Mouse (Mus musculus) Muller cell, postnatal 12 days (primary cell): ENCODE results near the gene Pten.

Experiments
- DNase-seq: peaks from one replicate; pipeline ENCODE4 v3.0.0-alpha.2; 2015; ENCODE audit errors: inconsistent ontology term

The Pten gene

DNA sequence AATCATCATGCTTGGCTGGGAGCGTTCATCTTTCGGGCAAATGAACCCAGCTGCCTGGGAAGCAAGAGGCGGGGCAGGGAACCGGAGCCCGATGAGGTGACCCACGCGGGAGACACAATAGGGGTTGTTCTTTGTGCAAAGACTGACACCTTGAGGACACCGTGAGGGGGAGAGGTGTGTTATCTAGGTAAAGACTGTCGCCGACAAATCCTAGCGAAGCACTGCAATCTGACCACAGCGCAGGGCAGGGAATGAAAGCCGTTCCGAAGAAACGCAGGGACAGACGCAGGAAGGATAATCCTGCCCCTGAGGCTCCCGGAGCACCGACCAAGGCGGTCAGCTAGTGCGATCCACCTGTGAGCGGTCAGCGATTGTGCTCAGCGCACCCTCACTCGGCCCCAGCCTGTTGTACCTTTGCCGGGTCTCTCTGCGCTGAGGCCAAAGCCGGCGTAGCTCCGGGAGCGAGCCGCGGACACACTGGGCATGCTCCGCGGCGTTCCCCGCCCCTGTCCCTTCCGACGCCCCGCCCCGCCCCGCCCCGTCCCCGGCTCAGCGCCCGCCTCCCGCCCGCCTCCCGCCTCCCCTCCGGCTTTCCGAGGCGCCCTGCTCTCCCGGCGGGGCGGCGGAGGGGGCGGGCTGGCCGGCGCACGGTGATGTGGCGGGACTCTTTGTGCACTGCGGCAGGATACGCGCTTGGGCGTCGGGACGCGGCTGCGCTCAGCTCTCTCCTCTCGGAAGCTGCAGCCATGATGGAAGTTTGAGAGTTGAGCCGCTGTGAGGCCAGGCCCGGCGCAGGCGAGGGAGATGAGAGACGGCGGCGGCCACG lies at the start of gene Pten:
Pten (plus strand) TSS at position 598 of the 826 bp plus-strand sequence.
- peak; percentile 98 for DNase-seq

DNA sequence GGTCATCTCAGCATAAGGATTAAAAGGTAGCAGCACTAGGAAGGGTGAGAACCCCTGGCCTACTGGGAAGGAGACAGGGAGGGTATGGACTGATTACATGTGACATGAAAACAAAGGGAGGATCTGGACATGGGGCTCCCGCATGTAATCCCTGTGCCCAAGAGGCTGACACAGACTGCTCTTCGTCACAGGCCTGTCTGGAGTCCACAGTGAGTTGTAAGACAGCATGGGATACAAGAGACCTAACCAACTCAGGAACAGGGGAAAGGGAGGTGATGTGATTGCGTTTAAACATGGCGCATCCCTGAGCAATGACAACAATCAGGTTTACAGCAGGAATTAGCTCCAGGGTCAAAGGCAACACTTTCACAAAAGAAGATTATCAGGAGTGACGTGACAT lies 48.3 kb upstream of the Pten start:
- no peak for DNase-seq

DNA sequence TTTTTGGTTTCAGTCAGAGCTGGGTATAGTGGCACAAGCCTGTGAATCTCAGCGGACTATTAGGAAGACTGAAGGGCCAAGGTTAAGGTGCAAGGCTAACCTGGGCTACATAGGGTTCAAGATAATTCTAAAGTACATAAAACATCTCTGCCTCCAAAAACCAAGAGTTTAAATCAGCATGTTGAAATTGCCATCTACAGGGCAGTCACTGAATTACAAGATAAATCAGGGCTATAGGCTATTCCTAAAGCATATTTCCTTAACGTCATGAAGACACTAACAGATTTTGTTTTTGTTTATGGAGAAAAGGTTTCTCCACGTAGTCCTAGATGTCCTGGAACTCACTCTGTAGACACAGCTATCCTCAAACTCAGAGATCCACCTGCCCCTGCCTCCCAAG lies 47.0 kb upstream of the Pten start:
- no peak for DNase-seq

DNA sequence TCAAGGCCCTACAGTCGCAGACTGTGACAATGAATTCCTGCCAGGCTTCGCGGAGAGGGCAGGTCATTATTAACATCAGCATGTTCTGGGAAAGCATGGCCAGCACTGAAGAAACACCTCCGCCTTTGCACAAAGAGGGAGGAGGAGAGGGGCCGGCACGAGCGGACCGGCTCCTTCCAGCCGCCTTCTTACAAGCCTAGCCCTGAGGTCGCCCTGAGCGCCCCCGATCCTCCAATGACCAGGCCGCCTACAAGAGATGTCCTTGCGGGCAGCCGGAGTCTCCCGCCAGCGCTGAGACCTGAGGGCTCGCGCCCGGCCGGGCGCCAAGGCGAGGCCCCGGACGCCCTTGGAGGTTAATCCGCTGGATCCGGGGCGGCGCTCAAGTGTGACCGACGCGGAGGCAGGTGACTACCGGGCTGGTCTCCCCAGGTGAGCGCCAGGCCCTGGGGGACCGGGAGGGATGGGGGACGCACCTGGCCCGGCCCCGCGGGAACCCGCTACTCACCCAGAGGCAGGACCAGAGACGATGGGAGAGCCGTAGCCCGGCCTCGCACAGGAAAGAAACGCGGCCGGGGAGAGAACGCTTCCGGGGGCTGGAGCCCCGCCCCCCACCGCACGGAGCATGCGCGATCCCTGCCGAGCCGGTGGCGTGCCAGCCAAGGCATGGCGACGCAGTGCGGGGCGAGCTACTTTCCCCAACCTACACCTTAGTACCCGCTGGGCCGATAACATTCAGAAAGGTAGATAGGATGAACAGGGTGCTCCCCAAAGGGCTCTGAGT lies 45.3 kb upstream of the Pten start:
- DNase-seq: peak; percentile 91

DNA sequence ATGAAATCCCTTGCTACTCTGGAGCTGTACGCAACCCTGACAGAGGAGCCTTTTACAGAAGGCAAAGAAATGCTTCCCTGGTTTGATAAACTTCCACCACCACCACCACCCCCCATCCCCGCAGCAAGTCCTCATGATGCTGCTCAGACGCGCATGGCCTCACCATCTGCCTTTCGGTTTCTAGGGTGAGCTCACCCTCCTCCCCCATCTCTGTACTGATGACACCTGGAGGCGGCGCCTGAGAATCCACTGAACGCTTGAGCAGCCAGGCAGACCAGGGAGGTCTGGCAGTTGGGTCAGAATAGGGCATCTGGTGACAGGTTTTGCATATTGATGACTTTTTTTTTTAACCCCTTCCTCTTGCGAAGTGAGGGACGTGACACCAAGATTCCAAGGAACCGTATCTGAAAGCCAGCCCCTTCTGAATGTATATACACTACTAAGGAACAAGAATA lies 44.7 kb upstream of the Pten start:
- DNase-seq: peak; percentile 83

DNA sequence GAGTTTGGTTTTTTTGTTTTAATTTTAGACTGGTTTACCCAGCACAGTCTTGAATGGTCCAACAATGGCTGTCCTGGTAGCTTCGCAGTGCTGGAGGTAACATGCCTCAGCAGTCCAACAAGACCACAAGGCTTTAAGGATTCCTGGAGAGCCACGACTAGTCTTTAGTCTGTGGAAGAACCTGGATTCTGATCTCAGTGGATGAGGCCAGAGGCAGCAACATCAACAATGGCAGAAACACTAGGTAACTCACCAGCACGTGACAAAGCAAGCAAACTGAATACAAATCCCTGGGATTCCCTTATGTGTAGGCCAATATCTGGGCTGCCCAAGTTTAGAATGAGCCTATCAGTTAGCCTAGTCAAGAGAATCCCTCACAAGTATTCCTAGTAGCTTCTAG lies 43.8 kb upstream of the Pten start:
- no peak for DNase-seq

DNA sequence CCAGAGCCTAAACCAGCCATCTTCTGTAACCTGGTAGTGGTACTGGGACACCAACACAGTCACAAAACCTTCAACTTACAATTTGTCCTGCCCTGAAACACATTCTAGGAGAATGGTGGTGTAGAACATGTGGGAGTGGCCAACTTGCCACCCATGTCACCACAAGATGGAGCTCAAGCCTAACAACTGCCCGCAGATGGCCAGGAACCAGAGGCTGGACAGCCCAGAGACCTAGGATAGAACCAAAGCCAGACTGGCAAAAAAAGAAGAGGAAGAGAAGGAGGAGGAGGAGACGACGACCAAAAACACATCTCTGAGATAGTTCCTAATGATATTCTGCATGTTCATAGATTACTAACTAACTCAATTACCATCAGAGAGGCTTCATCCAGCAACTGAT lies 42.1 kb upstream of the Pten start:
- DNase-seq: peak; percentile 43

DNA sequence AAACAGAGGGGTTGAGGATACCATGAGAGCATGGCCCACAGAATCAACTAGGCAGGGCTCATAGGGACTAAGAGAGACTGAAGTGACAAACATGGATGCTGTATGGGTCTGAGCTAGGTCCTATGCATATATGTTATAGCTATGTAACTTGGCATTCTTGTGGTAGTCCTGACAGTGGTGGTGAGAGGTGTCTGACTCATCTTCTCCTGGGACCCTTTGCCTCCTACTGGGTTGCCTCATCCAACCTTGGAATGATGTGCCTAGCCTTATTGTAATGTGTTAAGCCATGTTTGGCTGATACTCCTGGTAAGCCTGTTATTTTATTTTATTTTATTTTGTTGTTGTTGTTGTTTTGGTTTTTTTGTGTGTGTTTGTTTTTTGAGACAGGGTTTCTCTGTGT lies 41.6 kb upstream of the Pten start:
- no peak for DNase-seq

DNA sequence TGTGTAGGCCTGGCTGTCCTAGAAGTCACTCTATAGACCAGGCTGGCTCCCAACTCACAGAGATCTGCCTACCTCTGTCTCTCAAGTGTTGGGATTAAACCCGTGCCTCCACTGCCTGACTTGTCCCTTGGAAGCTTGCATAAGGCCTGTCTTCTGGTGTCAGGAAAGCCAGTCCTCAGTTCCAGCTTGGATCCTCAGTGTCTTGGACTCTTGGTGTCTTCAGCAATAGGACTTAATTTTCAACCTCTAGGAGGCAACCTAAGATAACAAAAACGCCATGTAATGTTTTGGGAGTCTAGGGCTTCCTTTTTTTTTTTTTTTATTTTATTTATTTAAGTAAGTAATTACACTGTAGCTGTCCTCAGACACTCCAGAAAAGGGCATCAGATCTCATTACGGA lies 39.7 kb upstream of the Pten start:
- no peak for DNase-seq

DNA sequence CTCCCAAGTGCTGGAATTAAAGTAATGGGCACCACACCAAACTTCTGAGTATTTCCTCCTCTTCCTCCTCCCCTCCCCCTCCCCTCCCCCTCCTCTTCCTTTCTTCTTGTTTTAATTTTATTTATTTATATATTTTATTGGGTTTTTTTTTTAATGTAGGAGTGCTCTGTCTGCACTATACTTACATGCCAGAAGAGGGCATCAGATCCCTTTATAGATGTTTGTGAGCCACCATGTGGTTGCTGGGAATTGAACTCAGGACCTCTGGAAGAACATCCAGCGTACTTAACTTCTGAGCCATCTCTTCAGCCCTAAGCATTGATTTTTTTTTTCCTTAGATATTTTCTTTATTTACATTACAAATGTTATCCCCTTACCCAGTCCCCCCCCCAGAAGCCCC lies 37.0 kb upstream of the Pten start:
- DNase-seq: no peak

DNA sequence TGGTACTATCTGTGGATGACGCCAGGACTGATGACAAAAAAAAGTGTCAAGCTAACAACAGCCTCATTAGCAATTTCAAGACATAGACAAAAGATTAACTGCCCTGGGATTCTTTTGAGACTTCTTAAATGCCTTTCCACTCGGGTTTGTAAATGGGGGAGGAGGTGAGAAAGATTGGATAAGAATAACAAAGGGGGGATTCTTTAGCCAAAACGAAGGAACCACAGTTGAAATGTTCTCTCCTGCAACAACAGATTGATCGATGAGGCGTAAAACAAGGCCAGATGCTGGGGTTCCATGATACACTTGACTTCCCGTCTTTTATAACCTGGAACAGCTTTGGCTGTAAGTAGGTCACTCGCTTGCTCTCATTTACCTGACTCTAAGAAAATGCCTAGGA lies 33.5 kb upstream of the Pten start:
- DNase-seq: no peak

DNA sequence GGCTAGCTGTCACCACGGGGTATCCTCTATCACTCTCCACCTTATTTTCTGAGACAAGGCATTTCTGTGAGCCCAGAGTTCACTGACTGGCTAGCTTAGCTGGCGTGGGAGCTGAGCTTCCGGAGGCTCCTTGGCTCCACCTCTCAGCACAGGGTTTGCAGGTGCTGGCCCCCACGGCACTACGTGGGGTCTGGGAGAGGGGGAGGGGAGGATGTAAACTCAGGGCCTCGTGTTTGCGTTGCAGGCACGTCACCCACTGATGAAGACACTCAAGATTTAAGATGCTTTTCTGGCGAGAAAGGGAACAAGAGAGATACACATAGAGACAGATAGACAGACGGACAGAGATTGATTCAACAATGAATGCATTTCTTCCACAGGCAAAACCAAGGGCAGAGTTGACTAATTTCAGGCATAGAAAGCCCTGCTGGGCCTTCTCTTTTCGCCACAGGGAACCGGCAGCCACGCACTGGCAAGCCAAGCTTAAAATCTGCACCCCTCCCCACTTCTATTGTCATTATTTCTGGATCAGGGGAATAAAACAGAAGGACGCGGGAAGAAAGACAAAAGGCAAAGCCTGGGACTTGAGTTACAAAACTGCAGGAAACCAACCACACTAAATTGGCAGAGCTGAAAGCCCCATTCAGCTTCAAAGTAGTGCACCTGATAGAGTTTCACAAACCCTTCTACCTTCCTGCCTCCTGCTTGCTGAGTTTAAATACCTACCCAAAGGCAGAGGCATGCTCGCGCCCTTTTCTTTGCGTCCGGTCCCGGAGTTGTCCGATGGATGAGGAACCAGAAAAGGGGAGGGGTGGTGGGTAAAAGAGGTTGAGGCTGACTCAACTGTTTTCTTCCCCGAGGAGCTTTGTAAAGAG lies 30.6 kb upstream of the Pten start:
- peak; percentile 75 for DNase-seq

DNA sequence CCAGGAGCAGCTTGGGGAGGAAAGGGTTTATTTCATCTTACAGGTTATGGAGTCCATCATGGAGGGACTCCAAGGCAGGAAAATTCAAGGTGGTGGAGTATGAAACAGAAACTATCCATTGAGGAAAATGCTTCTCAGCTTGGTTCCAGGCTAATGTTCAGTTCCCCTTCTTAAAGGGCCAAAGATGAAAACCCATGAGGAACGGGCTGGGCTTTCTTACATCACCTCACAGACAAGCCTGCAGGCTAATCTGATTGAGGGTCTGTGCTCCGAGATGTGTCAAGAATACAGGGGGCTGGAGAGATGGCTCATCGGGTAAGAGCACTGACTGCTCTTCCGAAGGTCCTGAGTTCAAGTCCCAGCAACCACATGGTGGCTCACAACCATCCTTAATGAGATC lies 27.5 kb upstream of the Pten start:
- no peak for DNase-seq

DNA sequence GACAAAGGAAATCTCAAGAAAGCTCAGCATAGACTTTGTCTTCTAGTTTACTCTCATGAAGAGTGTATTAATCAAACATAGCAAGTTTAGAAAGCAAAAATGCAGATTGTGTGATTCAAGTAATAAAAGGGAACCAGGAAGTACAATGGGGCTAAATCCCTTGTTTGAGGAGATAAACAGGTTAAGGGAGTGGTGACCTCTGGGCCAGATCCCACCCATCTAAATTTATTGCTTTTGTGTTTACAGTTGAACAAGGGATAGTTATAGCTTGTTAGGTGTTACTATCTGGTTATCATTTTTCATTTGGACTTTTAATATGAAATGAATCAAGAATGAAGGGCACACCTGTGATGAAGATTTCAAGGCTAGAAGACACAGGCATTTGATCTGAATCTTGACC lies 24.4 kb upstream of the Pten start:
- no peak for DNase-seq

DNA sequence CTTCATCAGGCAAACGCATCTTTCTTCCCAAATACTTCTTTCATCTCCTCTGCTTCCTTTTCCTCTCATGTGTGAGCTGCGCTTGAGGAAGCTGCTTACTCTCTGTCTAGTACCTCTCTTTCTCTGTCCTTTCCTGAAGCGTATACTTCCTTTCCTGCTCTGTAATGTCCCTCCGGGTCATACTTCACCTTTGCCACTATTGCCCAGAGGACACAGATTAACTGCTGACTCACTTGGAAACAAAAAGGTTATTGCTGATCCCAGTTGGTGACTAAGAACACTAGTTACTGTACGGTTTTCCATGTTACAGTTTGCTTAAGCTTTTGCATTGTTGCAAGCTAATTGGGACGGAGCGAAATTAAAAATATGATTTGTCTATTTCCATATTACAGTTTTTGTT lies 19.5 kb upstream of the Pten start:
- no peak for DNase-seq

DNA sequence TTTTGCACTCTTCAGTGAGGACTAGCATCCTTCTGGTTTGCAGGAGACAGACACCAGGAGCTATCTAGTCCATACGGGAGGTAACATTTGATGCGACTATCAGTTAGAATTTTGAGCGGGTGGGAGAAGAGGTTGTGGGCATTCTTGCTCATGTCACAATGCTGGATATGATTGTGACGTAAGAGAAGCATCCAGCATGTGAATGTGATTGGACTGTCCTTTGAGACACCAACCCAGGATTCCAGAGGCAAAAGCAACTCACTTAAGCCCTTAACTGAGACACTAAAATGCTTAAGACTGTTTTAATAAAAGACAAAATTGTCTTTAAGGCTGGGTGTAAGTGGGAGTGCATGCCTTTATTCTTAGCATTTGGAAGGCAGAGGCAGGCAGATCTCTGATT lies 17.6 kb upstream of the Pten start, which contains the start of gene Atad1:
Atad1 (minus strand) TSS at position 101 of the 400 bp plus-strand sequence.
- no peak for DNase-seq

DNA sequence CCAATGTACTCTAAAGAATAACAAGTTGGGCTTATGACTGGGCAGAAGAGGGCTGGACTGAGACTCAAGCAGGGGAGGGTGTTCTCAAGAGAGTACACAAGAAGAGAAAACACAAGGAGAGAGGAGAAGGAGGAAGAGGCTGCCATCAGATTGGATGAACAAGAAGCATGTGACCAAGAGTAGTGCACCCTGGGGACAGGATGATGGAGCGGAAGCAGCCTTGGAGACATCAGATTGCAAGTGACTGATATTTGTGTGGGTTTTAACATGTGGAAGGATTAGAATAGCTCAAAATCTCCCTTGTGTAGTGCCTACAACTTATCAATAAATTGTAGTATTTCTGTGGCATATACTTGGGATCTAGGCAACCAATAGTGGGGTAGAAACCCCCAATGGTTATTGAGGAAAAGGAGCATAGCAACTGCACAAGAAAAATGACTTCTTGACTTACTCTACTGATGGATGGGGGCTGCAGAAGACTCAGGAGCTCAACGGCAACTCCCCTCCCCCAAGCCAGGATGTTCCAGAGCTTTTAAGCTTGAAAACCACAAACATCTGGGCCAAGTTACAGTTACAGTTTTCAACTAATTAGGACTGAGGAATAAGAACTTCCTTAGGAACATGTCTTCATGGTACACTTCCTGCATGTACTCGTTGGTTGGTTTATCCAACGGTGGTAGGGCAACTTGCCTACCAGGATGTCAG lies 16.5 kb upstream of the Pten start:
- DNase-seq: no peak

DNA sequence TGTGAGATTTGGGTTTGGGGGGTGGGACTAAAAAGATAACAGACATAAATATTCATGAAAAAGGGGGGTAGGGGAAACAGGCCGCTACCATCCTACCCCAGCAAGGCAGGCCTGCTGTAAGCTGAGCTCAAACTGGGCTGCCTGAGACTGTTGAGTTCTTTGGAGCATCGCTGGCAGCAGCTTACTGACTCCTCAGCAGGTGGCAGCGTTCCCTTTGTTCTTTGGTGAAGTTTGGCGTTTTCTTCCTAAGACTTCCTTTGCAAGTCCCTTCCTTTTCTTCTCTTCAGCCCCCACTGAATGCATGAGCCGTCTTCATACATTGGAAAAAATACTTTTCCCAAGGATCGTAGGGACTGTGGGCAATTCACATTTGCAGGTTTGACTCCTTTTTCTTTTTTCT lies 7.9 kb upstream of the Pten start:
- no peak for DNase-seq

DNA sequence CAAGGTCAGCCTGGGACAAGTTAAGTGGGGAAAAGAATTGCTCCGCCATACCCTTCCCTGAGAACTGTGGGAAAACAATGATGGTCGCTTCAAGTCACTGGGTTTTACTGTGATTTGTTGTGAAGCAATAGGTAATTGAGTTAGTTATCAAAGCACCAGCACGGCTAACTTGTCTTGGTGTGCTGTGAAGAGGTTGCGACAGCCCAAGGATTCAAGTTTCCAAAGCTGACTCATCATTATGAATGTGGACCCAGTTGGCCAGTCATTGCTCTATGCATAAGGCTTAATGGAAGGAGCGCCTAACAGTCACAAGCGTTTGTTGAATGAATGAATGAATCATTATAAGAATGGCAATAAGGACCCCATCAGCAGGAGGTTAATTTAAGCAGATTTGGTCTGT lies 4.9 kb upstream of the Pten start:
- DNase-seq: no peak

DNA sequence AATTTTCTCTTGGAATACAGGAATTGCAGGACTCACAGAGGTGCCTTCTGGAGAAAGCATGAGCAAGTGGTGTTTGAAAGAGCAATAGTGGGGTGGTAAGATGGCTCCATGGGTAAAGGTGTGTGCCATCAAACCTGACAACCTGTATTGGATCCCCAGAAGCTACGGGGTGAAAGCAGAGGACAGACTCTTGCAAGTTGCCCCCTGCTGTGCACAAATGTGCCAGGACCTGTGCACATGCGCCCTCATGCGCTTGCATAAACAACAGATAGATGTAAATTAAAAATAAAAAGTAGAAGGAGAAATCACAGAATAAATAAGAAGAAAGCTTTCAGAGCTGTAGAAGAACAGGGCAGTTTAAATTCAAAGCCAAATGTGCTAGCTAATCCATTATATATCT lies 3.9 kb upstream of the Pten start:
- DNase-seq: no peak

DNA sequence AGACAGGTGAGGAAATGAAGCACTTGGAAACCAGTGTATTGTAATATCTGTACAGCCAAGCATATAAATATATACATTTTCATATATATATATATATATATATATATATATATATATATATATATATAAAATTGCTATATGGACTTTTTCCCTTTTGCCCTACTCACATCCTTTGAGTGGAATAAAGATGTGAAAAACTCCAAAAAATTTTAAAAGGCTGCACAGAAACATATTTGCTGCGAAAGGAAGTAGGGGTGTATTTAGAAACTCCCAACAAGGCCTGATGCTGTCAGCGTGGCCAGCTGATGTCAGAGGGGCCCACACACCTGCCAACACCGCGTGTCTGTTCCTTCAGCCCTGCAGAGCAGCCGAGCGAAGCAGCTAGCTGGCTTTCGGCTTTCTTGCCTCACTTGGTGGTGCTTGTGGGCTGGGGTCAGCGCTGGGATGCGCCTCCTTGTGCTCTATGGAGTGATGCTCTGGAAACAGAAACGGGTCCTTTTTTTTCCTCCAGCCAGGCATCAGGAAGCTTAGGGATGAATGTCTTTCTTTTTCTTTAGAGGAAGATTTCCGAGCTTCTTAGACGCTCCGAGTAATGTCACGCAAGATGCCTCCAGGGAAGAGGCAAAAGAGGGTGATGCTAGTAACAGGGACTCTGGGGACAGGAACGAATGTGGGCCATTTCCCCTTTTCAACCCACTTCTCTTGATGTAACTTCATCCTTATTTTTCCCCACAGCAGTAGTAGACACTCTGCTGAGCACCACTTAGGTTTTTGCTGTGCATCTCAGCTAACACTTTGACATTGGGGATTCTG lies 2.9 kb upstream of the Pten start:
- DNase-seq: no peak
